Mouse (Mus musculus): Measurements from ENCODE around the gene Ryr1. TPM values are rescaled to one million over a fixed set of nuclear protein-coding genes. Genes with fewer than 3 reads are reported as not detected.

Gene Ryr1
- polyA plus RNA-seq, 1 experiment, result 0.02 TPM

- TF ChIP-seq GATA1 (IDR thresholded peaks at IDR 0.05; ENCODE audit: low read length), result no peak
Observed at GRCm38 (mm10) chr7:28972542-28972985, 152.4 kb downstream of the Ryr1 start.

- TF ChIP-seq GATA1 (IDR thresholded peaks at IDR 0.05; ENCODE audit: low read length), result no peak
Observed at GRCm38 (mm10) chr7:28971770-28972269, 153.2 kb downstream of the Ryr1 start.

GRCm38 (mm10) chr7:28971029-28971428, 153.9 kb downstream of the Ryr1 start:
- TF ChIP-seq GATA1 (IDR thresholded peaks at IDR 0.05; ENCODE audit: low read length), result no peak

GRCm38 (mm10) chr7:28969672-28970394, 155.1 kb downstream of the Ryr1 start:
- TF ChIP-seq GATA1 (IDR thresholded peaks at IDR 0.05; ENCODE audit: low read length), result no peak

GRCm38 (mm10) chr7:28969271-28969670, 155.7 kb downstream of the Ryr1 start:
- no peak for TF ChIP-seq GATA1 (IDR thresholded peaks at IDR 0.05; ENCODE audit: low read length)

- no peak for TF ChIP-seq GATA1 (IDR thresholded peaks at IDR 0.05; ENCODE audit: low read length)
Observed at GRCm38 (mm10) chr7:28966751-28967505, 158.1 kb downstream of the Ryr1 start.

- TF ChIP-seq GATA1 (IDR thresholded peaks at IDR 0.05; ENCODE audit: low read length), result no peak
Observed at GRCm38 (mm10) chr7:28966181-28966580, 158.8 kb downstream of the Ryr1 start.

- TF ChIP-seq GATA1 (IDR thresholded peaks at IDR 0.05; ENCODE audit: low read length), result no peak
Observed at GRCm38 (mm10) chr7:28965346-28965840, 159.6 kb downstream of the Ryr1 start.

- no peak for TF ChIP-seq GATA1 (IDR thresholded peaks at IDR 0.05; ENCODE audit: low read length)
Observed at GRCm38 (mm10) chr7:28963399-28963923, 161.5 kb downstream of the Ryr1 start.

- no peak for TF ChIP-seq GATA1 (IDR thresholded peaks at IDR 0.05; ENCODE audit: low read length)
Observed at GRCm38 (mm10) chr7:28961927-28962670, 162.9 kb downstream of the Ryr1 start, which contains the start of gene Actn4. Gene Actn4, minus strand, starts transcription at chr7:28962340.

- no peak for TF ChIP-seq GATA1 (IDR thresholded peaks at IDR 0.05; ENCODE audit: low read length)
Observed at GRCm38 (mm10) chr7:28961584-28961926, 163.4 kb downstream of the Ryr1 start.

- no peak for TF ChIP-seq GATA1 (IDR thresholded peaks at IDR 0.05; ENCODE audit: low read length)
Observed at GRCm38 (mm10) chr7:28960354-28961046, 164.5 kb downstream of the Ryr1 start.

GRCm38 (mm10) chr7:28959505-28960045, 165.4 kb downstream of the Ryr1 start:
- peak; percentile 57 for TF ChIP-seq GATA1 (IDR thresholded peaks at IDR 0.05; ENCODE audit: low read length)

GRCm38 (mm10) chr7:28958770-28959169, 166.2 kb downstream of the Ryr1 start:
- no peak for TF ChIP-seq GATA1 (IDR thresholded peaks at IDR 0.05; ENCODE audit: low read length)
